Mouse (Mus musculus) kidney, postnatal 14 days (tissue): Measurements from ENCODE around the gene Cenpf.

Experiments used
- DNase-seq: peaks from one replicate; pipeline ENCODE4 v3.0.0; 2022; ENCODE audit warnings: mixed read lengths

Gene Cenpf

DNA sequence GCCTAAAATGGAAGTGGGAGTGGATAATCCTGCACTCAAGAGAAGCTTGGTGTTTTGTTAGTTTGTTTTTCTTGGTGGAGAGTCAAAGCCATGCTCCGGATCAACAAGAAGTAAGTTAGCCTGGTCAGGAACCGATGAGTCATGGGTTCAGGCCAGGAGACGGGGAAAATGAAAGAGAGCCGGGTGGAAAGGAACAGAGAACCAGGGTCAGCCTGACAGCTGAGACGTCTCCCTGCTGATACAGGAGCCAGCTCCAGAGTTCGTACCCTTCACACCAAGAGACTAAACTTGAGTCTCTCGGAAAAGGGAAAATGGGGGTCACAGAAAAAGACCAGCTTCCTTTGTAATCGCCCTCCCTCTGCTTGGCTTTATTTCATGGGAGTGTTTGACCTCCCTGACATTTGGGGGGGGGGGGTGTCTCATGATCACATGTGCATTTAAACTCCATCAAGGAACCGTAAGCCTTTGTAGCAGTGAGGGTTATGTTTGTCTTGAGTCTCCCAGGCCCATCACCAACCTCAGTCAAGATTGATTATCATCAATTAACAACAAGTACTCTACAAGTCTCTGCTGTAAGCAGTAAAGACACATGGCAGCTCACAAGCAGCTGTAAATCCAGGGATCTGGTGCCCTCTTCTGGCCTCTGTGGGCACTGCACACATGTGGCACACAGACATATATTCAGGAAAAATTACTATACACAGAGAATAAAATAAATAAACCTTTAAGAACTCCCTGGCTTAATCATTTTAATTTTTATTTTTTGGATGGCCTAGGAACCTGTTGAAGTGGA is 59.7 kb downstream of the Cenpf start:
- DNase-seq: peak; percentile 66

- peak; percentile 21 for DNase-seq
Measured at GRCm38 (mm10) chr1:189624756-189625155, 63.1 kb downstream of the Cenpf start.

GRCm38 (mm10) chr1:189618970-189619740 is 68.7 kb downstream of the Cenpf start:
- no peak for DNase-seq

GRCm38 (mm10) chr1:189617381-189617780 is 70.5 kb downstream of the Cenpf start:
- no peak for DNase-seq

DNA sequence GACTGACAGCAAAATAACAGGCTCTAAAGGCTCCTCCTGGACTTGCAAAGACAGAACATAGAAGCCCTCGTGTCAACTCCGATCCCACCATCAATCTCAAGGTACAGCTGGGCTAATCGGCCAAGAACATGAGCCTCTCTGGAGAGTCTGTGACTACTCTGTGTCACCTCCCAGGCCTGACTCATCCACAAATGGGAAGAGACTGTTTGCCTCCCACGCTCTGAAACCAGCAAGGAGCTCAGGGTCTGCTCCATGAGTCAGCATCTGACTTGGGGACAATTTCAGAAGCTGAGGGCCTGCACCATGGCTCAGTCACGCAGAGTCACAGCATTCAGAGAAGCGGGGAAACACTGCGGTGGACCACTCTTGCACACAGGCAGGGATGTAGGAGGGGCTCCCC is 72.6 kb downstream of the Cenpf start:
- no peak for DNase-seq

GRCm38 (mm10) chr1:189613076-189613475 is 74.8 kb downstream of the Cenpf start:
- DNase-seq: no peak

DNA sequence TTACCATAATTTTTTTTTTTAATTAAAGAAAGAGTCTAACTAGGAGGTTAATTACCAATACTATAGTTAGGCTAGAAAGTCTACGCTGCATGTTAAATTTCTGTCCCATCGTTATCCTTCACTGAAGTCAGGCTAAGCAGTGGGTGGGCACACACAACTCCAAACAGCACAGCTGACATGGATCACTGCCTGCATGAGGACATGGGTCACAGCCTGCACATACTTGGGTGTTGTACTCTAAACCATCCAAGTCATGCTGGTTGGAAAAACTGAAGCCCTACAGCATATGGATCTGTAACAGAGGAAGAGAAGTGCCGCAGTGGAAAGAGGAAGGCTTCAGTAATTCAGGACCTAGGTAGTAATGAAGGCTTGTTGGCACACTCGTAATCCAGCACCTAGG is 76.1 kb downstream of the Cenpf start:
- peak; percentile 55 for DNase-seq

GRCm38 (mm10) chr1:189608640-189609039 is 79.2 kb downstream of the Cenpf start:
- DNase-seq: no peak

GRCm38 (mm10) chr1:189608039-189608438 is 79.8 kb downstream of the Cenpf start:
- no peak for DNase-seq

DNA sequence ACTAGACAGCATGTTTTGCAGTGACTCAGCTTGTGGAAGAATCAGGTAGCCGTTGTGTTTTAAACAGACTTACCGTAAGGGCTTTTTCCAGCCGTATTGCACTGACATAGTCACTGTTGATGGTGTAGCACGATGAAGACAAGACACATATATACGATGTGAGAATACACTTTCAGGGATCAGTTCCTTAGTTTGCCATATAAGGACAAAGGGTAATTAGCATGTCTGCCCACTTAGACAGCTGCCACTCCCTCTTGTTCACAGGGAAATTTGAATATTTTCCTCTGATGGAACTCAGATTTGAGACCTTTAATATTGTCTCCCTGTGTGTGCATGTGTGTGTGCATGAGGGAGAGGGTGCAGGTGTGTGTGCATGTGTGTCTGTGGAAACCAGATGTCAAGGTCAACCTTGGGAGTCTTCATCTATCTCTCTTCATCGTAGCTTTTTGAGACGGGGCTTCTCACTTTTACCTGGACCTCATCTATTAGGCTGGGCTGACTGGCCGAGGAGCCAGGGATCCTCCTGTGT is 82.2 kb downstream of the Cenpf start:
- DNase-seq: no peak

DNA sequence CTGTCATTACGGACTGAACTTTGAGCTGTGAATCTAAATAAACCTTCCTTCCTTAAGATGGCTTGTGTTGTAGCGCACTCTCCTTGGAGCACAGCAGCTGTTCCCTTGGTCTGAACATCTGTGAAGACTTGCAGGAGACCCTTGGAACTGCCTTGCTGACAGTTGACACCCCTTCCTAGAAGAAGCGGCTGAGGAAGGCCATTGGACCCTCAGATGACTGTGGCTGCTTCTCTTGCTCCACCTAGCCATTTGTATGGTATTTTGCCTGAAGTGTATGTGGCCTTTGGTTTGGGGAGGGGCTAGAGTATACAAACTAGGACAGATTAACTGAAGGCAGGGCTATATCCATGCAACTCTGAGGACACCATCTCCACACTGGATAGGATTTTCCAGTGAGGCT is 90.8 kb downstream of the Cenpf start:
- DNase-seq: no peak
